Mouse (Mus musculus) hindbrain, embryonic 15.5 days (tissue): ENCODE results near the gene Gm17334. TPM values are rescaled to one million over a fixed set of nuclear protein-coding genes. Genes with fewer than 3 reads are reported as not detected.

Experiments
- ATAC-seq: fragments of 200-750 bp; cut with Nextera tagmentation; 2 replicates; pipeline ENCODE4 v1.8.0; 2017; ENCODE audit warnings: low read depth, moderate number of reproducible peaks, moderate TSS enrichment; ENCODE audit not compliant: low FRiP score
- H3K27ac ChIP-seq: fragments of 300-500 bp; sonication (generic); replicated peaks from 2 replicates; pipeline ENCODE4 v1.5.1; 2015; ENCODE audit warnings: mild to moderate bottlenecking, inconsistent platforms
- H3K27me3 ChIP-seq: fragments of 300-500 bp; sonication (generic); 2 replicates; pipeline ENCODE4 v1.6.1; 2015; ENCODE audit warnings: control low read depth, inconsistent platforms
- H3K36me3 ChIP-seq: fragments of 300-500 bp; sonication (generic); 2 replicates; pipeline ENCODE4 v1.6.1; 2015; ENCODE audit warnings: control low read depth, inconsistent platforms
- H3K4me1 ChIP-seq: fragments of 300-500 bp; sonication (generic); replicated peaks from 2 replicates; pipeline ENCODE4 v1.6.1; 2015; ENCODE audit warnings: control low read depth, inconsistent platforms
- H3K4me2 ChIP-seq: fragments of 300-500 bp; sonication (generic); 2 replicates; pipeline ENCODE4 v1.6.1; 2015; ENCODE audit warnings: moderate library complexity, mild to moderate bottlenecking, inconsistent platforms
- H3K4me3 ChIP-seq: fragments of 300-500 bp; sonication (generic); 2 replicates; pipeline ENCODE4 v1.5.1; 2015; ENCODE audit warnings: mild to moderate bottlenecking, inconsistent platforms
- H3K9ac ChIP-seq: fragments of 300-500 bp; sonication (generic); 2 replicates; pipeline ENCODE4 v1.6.1; 2015; ENCODE audit warnings: inconsistent platforms
- H3K9me3 ChIP-seq: fragments of 300-500 bp; sonication (generic); 2 replicates; pipeline ENCODE4 v1.6.1; 2016; ENCODE audit warnings: control low read depth, inconsistent platforms
- WGBS: fragments of 180-500 bp; shearing (Covaris S2); methylation state at CpG from one replicate; pipeline ENCODE4 v1.1.7; 2015; 5-methylcytosine and 5-hydroxymethylcytosine counted together
- polyA plus RNA-seq: library from polyadenylated mRNA; unstranded; fragments of >200 nt; fragmentation: Nextera tagmentation; extraction: Ambion mirVana; gene quantifications from 2 replicates; pipeline ENCODE4 v1.2.1, GENCODE M21; 2015

Gene Gm17334
- polyA plus RNA-seq, 1 experiment from 2014 or later: not detected

DNA sequence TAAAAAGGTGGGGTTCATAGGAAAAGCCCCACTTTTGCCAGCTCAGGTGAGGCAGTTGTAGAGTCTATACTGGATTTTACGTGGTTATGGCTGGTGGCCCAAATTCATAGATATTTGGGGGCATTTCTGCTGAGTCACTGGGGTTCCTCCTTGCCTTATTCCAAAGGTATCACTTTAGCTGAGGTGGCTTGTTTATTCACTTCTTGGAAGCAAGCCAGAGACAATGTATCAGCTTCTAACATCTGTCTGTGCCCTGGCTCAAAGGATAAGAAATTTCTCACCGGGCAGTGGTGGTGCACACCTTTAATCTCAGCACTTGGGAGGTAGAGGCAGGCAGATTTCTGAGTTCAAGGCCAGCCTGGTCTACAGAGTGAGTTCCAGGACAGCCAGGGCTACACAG, 6.8 kb upstream of the Gm17334 start:
- no peak overlapping the region for H3K9ac ChIP-seq
- no peak for ATAC-seq
- WGBS: 90% methylated on average over 2 of the region's 2 CpGs

DNA sequence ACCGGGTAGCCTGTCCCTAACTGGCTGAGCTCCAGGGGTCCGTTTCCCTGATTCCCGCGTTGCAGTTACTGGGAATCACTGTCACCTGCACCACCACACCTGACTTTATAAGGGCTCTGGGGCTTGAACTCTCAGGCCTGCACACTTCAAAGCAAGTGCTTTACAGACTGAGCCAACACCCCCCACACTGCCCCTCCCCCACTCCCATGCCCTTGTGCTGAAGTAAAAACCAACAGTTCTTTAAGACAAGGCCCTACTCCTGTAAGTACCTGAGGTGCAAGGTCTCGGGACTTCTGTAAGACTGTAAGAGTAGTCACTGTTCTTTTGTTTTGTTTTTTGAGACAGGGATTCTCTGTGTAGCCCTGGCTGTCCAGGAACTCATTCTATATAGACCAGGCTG, 5.5 kb upstream of the Gm17334 start:
- no peaks in the 10 kb centered on the region for H3K36me3 ChIP-seq
- no peak overlapping the region for H3K4me2 ChIP-seq
- H3K27me3 ChIP-seq: no peaks in the 10 kb centered on the region
- ATAC-seq: no peak
- no peaks in the 10 kb centered on the region for H3K4me1 ChIP-seq
- no peak overlapping the region for H3K4me3 ChIP-seq
- H3K9ac ChIP-seq: no peak overlapping the region
- no peaks in the 10 kb centered on the region for H3K9me3 ChIP-seq
- WGBS: 86% methylated on average over 5 of the region's 5 CpGs
- no peak overlapping the region for H3K27ac ChIP-seq

More for the DNA sequence above, 6.8 kb upstream of the Gm17334 start:
- Histone ChIP-seq H3K4me3 (no peak overlapping the region), H3K36me3 (no peaks in the 10 kb centered on the region), H3K4me2 (no peak overlapping the region), H3K4me1 (no peaks in the 10 kb centered on the region), H3K9me3 (no peaks in the 10 kb centered on the region), H3K27ac (no peak overlapping the region), H3K27me3 (no peaks in the 10 kb centered on the region)

DNA sequence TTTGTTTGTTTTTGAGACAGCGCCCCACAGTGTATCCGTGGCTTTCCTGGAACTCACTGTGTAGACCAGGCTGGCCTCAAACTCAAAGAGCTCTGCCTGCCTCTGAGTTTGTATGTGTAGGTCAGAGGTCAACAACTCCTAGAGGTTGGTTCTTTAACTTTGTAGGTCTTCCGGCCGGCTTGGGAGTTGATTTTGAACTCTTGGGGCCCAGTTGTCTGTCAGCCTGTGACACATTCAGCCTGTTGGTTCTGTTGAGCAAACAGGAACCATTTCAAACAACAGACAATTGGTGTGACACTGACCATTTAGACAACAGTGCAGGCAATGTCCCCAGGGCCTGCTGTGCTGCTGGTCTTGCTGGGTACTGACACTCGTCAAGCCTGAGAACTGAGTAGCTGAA, 4.7 kb upstream of the Gm17334 start:
- WGBS: 69% methylated on average over 5 of the region's 5 CpGs
- ATAC-seq: no peak

DNA sequence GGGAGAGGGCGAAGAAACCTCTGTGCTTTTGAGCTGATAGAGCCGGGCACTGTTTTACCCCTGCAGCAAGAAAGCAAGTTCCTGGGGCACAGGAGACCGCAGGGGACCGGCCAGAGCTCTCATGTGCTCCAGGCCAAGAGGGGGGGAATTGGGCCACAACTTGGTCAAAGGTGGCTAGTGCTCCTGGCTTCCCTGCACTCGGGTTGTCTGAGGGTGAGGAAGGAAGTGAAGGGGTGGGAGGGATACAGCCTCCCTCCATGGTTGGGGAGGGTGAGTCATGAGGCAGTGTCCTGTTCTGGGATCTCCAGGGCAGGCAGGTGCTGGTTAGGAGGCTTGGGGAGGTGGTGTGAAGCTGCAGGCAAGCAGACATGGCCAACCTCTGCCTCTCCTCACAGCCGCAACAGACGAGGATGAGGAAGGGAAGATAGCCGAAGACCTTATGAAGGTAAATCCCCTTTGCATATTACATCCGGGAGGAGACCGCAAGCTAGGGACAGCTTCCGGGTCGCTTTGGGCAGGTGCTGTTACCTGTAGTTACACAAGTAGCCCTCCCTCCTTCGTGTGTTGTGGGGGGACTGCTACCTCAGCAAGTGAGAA, 1.8 kb upstream of the Gm17334 start:
- Histone ChIP-seq H3K27ac (no peak overlapping the region), H3K4me1 (peaks cover 7% of the 10 kb centered on the region), H3K27me3 (peaks cover 8% of the 10 kb centered on the region), H3K4me2 (no peak overlapping the region), H3K4me3 (no peak overlapping the region), H3K36me3 (no peaks in the 10 kb centered on the region), H3K9me3 (no peaks in the 10 kb centered on the region), H3K9ac (no peak overlapping the region)
- no peak for ATAC-seq
- 88% methylated on average over 13 of the region's 13 CpGs for WGBS

More for the DNA sequence above, 4.7 kb upstream of the Gm17334 start:
- no peak overlapping the region for H3K4me2 ChIP-seq
- H3K4me1 ChIP-seq: no peaks in the 10 kb centered on the region
- no peak overlapping the region for H3K9ac ChIP-seq
- no peaks in the 10 kb centered on the region for H3K36me3 ChIP-seq
- H3K27ac ChIP-seq: no peak overlapping the region
- no peaks in the 10 kb centered on the region for H3K27me3 ChIP-seq
- no peak overlapping the region for H3K4me3 ChIP-seq
- H3K9me3 ChIP-seq: no peaks in the 10 kb centered on the region

DNA sequence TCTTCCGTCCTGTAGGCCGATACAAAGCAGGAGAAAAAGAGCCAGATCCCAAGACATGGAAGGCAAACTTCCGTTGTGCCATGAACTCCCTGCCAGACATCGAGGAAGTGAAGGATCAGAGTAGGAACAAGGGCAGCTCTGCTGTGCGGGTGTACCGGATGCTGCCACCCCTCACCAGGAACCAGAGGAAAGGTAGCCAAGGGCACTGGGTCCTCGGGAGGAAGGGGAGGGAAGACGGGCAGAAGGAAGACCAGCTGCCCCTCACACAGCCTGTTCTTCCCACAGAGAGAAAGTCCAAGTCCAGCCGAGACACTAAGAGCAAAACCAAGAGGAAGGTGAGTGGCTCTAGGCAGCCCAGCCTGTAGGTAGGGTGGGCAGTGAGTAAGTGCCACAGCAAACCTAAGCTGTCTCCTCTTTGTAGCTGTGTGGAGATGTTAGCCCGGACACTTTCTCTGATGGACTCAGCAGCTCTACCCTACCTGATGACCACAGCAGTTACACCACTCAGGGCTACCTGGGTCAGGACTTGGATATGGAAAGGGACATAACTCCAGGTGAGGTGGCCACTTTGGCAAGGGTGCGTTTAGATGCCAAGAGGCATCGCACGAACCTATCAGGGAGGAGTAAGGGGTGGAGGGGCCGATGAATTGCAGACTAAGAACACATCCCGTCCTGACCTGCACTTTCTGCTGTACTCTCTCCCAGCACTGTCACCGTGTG, 814 bp upstream of the Gm17334 start:
- Histone ChIP-seq H3K9me3 (no peaks in the 10 kb centered on the region), H3K27ac (no peak overlapping the region), H3K4me2 (no peak overlapping the region), H3K36me3 (no peaks in the 10 kb centered on the region), H3K9ac (no peak overlapping the region), H3K27me3 (peaks cover 14% of the 10 kb centered on the region), H3K4me1 (peaks cover 12% of the 10 kb centered on the region), H3K4me3 (no peak overlapping the region)
- WGBS: 89% methylated on average over 16 of the region's 16 CpGs
- no peak for ATAC-seq

DNA sequence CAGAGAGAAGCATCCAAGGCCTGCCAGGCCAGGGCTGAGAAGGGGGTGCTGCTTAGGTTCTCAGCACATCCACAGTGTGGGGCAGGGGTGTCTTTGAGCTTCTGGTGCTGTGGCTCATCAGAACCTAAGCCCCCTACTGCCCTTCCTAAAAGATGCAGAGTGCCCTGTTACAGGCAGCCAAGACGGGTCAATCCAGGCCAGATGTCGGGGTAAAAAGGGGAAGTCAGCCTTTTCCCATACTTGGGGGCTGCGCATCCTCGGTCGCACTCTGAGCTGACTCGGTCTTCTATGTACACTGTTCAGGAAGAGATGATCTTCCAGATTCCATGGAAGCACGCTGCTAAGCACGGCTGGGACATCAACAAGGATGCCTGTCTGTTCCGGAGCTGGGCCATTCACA, 451 bp downstream of the Gm17334 start:
- no peak overlapping the region for H3K9ac ChIP-seq
- ATAC-seq: no peak
- H3K36me3 ChIP-seq: no peaks in the 10 kb centered on the region
- H3K4me1 ChIP-seq: peaks cover 12% of the 10 kb centered on the region
- no peaks in the 10 kb centered on the region for H3K9me3 ChIP-seq
- H3K4me3 ChIP-seq: no peak overlapping the region
- H3K27me3 ChIP-seq: peaks cover 17% of the 10 kb centered on the region
- no peak overlapping the region for H3K4me2 ChIP-seq
- WGBS: 87% methylated on average over 9 of the region's 9 CpGs
- H3K27ac ChIP-seq: no peak overlapping the region

DNA sequence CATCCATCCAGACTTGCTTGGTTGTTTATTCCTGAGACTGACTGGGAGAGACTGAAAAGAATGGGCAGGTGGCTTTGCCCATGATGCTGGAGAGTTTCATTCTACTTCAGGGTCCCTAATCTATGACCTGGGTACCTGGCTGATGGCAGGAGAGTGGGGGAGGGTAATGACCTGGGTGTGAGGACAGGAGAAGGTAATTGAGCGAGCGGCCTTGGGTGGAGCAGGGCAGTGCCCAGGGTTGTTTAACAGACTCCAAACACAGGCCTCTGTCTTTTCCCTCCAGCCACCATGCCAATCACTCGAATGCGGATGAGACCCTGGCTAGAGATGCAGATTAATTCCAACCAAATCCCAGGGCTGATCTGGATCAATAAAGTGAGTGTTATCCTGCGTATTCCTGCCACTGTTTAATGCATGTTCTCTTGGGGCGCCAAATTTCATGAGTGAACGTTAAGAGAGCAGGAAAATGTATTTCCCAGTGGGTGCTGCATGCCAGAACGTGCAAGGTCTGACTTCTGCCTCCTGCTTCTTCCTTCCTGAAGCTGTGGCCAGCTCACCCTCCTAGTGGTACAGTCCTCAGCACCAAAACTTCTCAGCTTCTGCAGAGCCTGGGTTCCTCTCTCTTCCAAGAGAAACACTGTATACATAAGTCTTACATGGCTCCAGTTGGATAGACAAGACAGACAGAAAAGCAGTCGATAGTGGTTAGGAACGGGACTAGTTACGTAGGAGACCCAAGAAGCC, 1.8 kb downstream of the Gm17334 start:
- ATAC-seq: no peak
- Histone ChIP-seq H3K36me3 (no peaks in the 10 kb centered on the region), H3K9ac (no peak overlapping the region), H3K4me1 (peaks cover 12% of the 10 kb centered on the region), H3K27me3 (peaks cover 20% of the 10 kb centered on the region), H3K9me3 (no peaks in the 10 kb centered on the region), H3K4me2 (peak overlapping the region; percentile 97; the same call in 1 of the 2 replicates), H3K4me3 (peak overlapping the region; percentile 70; the same call in 1 of the 2 replicates), H3K27ac (no peak overlapping the region)
- 85% methylated on average over 11 of the region's 11 CpGs for WGBS

DNA sequence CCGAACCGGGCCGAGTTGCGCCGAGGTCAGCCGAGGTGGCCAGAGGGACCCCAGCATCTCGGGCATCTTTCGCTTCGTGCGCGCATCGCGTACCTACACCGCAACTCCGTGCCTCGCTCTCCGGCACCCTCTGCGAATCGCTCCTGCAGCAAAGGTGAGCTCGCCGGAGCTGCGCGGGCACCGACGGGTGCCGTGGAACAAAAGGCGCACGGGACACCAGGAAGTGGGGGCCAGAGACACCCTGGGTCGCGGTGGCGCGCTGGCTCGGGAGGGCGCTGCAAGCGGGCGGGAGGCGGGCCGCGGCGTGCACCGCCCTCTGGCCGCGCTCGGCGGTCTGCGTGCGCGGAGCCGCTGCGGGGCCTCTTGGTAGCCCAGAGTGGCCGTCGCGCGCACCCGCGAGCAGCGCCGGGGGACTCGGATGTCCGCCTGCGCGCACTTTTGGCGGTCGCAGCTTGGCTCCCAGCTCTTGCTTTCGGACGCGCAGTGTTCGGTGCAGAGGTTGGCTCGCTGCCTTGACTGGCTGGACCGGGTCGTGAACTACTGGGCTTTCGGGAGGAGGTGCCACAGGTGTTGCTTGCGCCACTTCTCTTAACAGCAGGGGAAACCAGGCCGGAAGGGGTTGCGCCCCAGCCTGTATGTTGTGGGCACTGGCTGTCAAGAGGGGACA, 2.7 kb downstream of the Gm17334 start:
- Histone ChIP-seq H3K27me3 (peaks cover 20% of the 10 kb centered on the region), H3K4me2 (peak overlapping the region; percentile 97), H3K9ac (peak overlapping the region; percentile 57), H3K36me3 (no peaks in the 10 kb centered on the region), H3K9me3 (no peaks in the 10 kb centered on the region), H3K27ac (peak overlapping the region; percentile 10; the same call in 1 of the 2 replicates), H3K4me3 (peak overlapping the region; percentile 70), H3K4me1 (peaks cover 12% of the 10 kb centered on the region)
- WGBS: under 1% methylated on average over 68 of the region's 75 CpGs
- peak; percentile 75 for ATAC-seq

DNA sequence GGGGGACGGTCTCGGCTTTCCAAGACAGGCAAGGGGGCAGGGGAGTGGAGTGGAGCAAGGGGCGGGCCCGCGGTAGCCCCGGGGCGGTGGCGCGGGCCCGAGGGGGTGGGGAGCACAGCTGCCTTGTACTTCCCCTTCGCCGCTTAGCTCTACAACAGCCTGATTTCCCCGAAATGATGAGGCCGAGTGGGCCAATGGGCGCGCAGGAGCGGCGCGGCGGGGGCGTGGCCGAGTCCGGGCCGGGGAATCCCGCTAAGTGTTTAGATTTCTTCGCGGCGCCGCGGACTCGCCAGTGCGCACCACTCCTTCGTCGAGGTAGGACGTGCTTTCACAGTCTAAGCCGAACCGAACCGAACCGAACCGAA, 3.2 kb downstream of the Gm17334 start, which contains the start of gene Irf1:
Gene Irf1, plus strand, starts transcription at position 255 of the 365 bp plus-strand sequence.
- Histone ChIP-seq H3K4me1 (peaks cover 12% of the 10 kb centered on the region), H3K27ac (peak within 1 kb of the TSS; percentile 10; the same call in 1 of the 2 replicates), H3K9ac (peak within 1 kb of the TSS; percentile 57), H3K4me2 (peak within 1 kb of the TSS; percentile 97), H3K4me3 (peak within 1 kb of the TSS; percentile 70), H3K9me3 (no peaks in the 10 kb centered on the region), H3K36me3 (no peaks in the 10 kb centered on the region), H3K27me3 (peaks cover 20% of the 10 kb centered on the region)
- under 1% methylated on average over 40 of the region's 40 CpGs for WGBS
- ATAC-seq: peak; percentile 93

DNA sequence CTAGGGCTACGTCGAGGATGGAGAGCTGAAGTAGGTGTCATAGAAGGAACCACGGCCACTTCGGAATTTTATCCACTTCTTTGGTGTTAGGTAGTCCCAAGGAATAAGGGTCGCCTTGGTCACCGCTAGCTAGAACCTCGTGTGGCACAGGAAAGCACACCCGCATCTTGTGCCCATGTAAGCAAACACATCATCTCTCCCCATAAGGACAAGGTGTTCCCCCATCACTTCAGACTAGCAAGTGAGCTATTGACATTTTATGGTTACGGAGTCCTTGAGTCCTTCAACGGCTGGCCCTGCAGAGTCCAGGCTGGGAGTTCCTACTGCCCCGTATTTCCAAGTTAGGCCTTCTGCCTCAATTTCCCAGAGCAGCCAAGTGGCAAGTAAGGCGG, 3.8 kb downstream of the Gm17334 start:
- ATAC-seq: no peak
- Histone ChIP-seq H3K4me2 (peak overlapping the region; percentile 97), H3K4me3 (peak overlapping the region; percentile 70), H3K27ac (no peak overlapping the region), H3K27me3 (peaks cover 20% of the 10 kb centered on the region), H3K4me1 (peaks cover 12% of the 10 kb centered on the region), H3K9ac (no peak overlapping the region), H3K9me3 (no peaks in the 10 kb centered on the region), H3K36me3 (no peaks in the 10 kb centered on the region)
- 64% methylated on average over 12 of the region's 12 CpGs for WGBS

DNA sequence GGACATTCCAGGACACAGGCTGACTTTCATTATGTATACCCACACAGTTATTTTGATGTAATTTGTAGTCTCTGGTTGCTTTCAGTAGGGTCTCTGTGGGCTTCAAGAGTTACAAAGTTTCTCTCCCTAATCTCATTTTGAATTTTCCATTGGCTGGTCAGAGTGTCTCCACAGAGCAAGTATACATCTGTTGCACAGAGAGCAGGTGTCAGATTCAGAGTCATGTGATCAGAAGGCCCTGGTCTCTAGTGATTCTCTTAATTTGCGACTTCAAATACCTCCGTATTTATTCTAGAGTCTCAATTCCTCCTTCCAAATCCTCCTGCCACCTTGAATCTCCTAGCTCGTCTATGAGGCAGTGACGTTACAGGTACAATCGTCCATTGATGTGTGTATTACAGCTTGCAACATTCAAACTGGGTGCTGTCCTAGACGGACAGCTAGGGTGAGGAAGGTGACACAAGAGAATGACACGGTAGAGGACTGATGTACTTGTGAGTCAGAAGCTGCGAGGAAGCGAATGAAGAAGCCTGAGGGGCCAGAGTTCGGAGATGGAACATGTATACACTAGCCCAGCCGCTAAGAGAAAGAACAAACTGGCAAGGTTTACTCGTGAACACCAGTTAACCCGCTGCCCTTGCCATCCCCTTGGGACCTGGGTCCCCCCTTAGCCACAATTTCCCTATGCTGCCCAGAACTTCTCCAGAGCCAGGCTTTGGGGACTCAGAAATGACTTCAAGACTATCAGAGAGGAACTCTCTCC, 4.4 kb downstream of the Gm17334 start:
- Histone ChIP-seq H3K27me3 (peaks cover 21% of the 10 kb centered on the region), H3K27ac (no peak overlapping the region), H3K9me3 (no peaks in the 10 kb centered on the region), H3K4me2 (no peak overlapping the region), H3K9ac (no peak overlapping the region), H3K4me3 (no peak overlapping the region), H3K4me1 (peaks cover 17% of the 10 kb centered on the region), H3K36me3 (no peaks in the 10 kb centered on the region)
- WGBS: 76% methylated on average over 13 of the region's 13 CpGs
- ATAC-seq: no peak
